Mouse (Mus musculus) lung, postnatal 0 days (tissue): ENCODE data around the gene En2.

Experiments used
- CTCF ChIP-seq: IDR thresholded peaks from 2 replicates; pipeline ENCODE4 v1.5.1; 2016; ENCODE audit warnings: antibody characterized with exemption, mild to moderate bottlenecking
- EP300 ChIP-seq: IDR thresholded peaks from 2 replicates; pipeline ENCODE4 v1.6.1; 2016; ENCODE audit warnings: antibody characterized with exemption, mild to moderate bottlenecking, control low read depth

DNA sequence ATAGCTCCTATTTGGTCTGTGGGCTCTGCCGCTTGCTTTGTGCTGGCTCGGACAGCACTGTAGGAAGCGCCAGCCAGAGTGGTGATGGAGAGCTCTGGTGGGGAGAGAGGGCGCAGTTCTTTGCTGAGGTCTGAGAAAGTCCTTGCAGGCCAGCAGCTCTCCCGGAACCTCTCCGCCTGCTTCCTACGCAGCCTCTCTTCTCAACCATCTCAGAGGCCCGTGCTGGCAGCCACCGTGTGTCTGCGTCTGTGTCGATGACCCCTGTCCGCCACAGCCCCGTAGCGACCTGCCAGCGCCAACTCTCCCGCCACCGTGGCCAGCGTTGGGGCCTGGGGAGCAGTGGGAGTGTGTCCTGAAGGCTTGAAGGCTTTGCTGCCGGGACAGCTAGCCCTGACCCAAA lies 5.4 kb downstream of the En2 start:
- TF ChIP-seq CTCF (no peak), EP300 (no peak)
